9 mouse cellular contexts compared by ENCODE assay signal in the genomic region with DNA sequence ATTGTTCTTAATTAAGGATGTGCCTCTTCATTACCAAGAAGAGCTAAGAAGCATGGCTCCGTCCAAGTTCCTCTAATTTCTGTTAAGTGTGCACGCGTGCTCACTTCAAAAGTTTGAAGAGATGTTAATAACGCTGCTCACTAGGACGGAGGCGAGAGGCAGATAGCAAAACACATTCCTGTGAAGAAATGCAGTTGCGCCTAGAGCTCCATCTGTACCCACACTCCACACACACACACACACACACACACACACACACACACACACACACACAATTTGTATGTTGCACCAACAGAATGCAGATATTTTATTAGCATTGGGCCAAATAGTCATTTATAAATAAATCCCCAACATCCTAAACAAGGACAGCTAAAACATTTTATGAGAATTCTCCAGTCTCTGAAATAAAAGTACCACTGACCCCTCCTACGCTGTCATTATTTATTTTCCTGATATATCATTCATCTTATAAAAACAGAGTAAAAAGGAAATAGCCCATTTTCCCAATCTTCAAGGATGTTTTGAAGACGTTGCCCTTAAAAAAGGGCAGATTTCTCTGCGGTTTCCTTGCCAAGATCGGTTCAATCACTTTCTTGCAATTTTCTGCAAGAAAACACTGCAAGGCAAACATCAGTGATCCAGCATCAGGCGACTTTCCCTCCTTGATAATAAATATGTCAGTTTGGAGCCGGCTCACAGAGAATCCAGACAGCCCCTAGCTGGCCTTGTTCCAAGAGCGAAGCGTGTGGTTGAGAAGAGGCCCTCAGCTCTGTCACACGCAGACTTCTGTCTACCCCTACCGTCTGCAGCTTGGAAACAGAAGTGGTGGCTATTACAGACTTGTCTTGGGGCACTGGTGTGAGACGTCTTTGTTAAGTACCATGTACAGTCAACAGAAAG.
DNase-seq lines count a peak whose midpoint lies in the region; ATAC-seq and TF ChIP-seq lines count a peak whose summit lies in the region.
"Had no signal": no experiment of that assay in that cellular context is flagged by ENCODE, and none has a peak within 500 bp of the region (broad histone marks: within the 10 kb centered on the region; RNA-seq: fewer than 3 reads in every experiment).

No protein-coding gene starts in this region.

- H3K9ac ChIP-seq in intestine, postnatal 0 days (ENCODE audit: low read depth, low read length) = no peak overlapping the region
- H3K9ac ChIP-seq: limb, embryonic 15.5 days had no signal

- H3K36me3 ChIP-seq in intestine, postnatal 0 days (ENCODE audit: control insufficient read depth, insufficient read depth) = no peaks in the 10 kb centered on the region
- H3K36me3 ChIP-seq: limb, embryonic 15.5 days had no signal

- H3K27me3 ChIP-seq in intestine, postnatal 0 days (replicated peaks; ENCODE audit: control insufficient read depth, insufficient read depth, low read length) = no peaks in the 10 kb centered on the region
- H3K27me3 ChIP-seq: limb, embryonic 15.5 days had no signal

- 46% methylated on average over 18 of the region's 18 CpGs for WGBS in intestine, postnatal 0 days

- no peaks in the 10 kb centered on the region for H3K9me3 ChIP-seq in intestine, postnatal 0 days (ENCODE audit: control insufficient read depth)
- H3K9me3 ChIP-seq: limb, embryonic 15.5 days had no signal

- H3K4me3 ChIP-seq in intestine, postnatal 0 days (ENCODE audit: low read depth, low read length) = no peak overlapping the region
- H3K4me3 ChIP-seq: limb, embryonic 15.5 days had no signal

- TF ChIP-seq CTCF in intestine, postnatal 0 days (IDR thresholded peaks at IDR 0.05; ENCODE audit: low read depth) = peak; percentile 52

- H3K4me2 ChIP-seq in intestine, postnatal 0 days (replicated peaks; ENCODE audit: low read depth) = no peak overlapping the region
- H3K4me2 ChIP-seq: limb, embryonic 15.5 days had no signal

- H3K4me1 ChIP-seq in intestine, postnatal 0 days (replicated peaks; ENCODE audit: control insufficient read depth, insufficient read depth, low read length) = no peaks in the 10 kb centered on the region

- peak; percentile 54 for DNase-seq in embryo, embryonic 11.5 days (ENCODE audit: low read depth, low spot score)
- DNase-seq in embryo, embryonic 10.5 days (ENCODE audit: low spot score) = no peak
- peak; percentile 56 to 58 for DNase-seq in right cerebral cortex, postnatal 10 days (ENCODE audit: low spot score in 2 of 2)
- no peak for DNase-seq in right cerebral cortex, adult 18-20 months
- DNase-seq in lung, postnatal 4 days = peak; percentile 62 to 80
- no peak for DNase-seq in thymus, adult 18-20 months
- no peak for DNase-seq in spleen, adult 18-20 months

- no peak overlapping the region for H3K27ac ChIP-seq in intestine, postnatal 0 days (ENCODE audit: low read depth, low read length)
- H3K27ac ChIP-seq: limb, embryonic 15.5 days had no signal

- ATAC-seq in intestine, postnatal 0 days = no peak

Comparison
In these comparisons a context has a peak if more than half of its experiments do, and no peak if none do; other contexts are left out.
1. DNase-seq: peak in embryo, embryonic 11.5 days (single experiment), right cerebral cortex, postnatal 10 days (2 of 2) and lung, postnatal 4 days (2 of 2); none in embryo, embryonic 10.5 days (single experiment), right cerebral cortex, adult 18-20 months (single experiment), thymus, adult 18-20 months (0 of 2) and spleen, adult 18-20 months (0 of 2).